Mouse (Mus musculus): Measurements from ENCODE around the gene Pstpip1. TPM values are rescaled to one million over a fixed set of nuclear protein-coding genes. Genes with fewer than 3 reads are reported as not detected.

Pstpip1 gene
- polyA plus RNA-seq, 1 experiment from 2014 or later, result 1.4 TPM

GRCm38 (mm10) chr9:56075901-56076620, 13.7 kb upstream of the Pstpip1 start:
- Histone ChIP-seq H3K9ac (no peak overlapping the region), H3K4me1 (peaks cover 23% of the 10 kb centered on the region), H3K27ac (peak overlapping the region; percentile 40; the same call in 1 of the 2 replicates), H3K36me3 (peaks cover 32% of the 10 kb centered on the region), H3K9me3 (no peaks in the 10 kb centered on the region), H3K4me3 (no peak overlapping the region), H3K4me2 (replicated peaks) (peak overlapping the region; percentile 7; the same call in 1 of the 2 replicates), H3K27me3 (no peaks in the 10 kb centered on the region)
- no peak for ATAC-seq (ENCODE audit: low FRiP score, low read depth)
- WGBS, result 23% methylated on average over 7 of the region's 7 CpGs

GRCm38 (mm10) chr9:56079587-56079986, 10.2 kb upstream of the Pstpip1 start:
- WGBS, result 75% methylated on average over 5 of the region's 5 CpGs
- Histone ChIP-seq H3K36me3 (peaks cover 19% of the 10 kb centered on the region), H3K9me3 (no peaks in the 10 kb centered on the region), H3K4me3 (no peak overlapping the region), H3K27ac (no peak overlapping the region), H3K9ac (no peak overlapping the region), H3K4me1 (peaks cover 23% of the 10 kb centered on the region), H3K4me2 (replicated peaks) (no peak overlapping the region), H3K27me3 (no peaks in the 10 kb centered on the region)
- ATAC-seq (ENCODE audit: low FRiP score, low read depth), result no peak

GRCm38 (mm10) chr9:56086524-56086923, 3.2 kb upstream of the Pstpip1 start:
- H3K4me1 ChIP-seq, result peaks cover 19% of the 10 kb centered on the region
- no peak overlapping the region for H3K4me2 ChIP-seq (replicated peaks)
- ATAC-seq (ENCODE audit: low FRiP score, low read depth), result no peak
- no peak overlapping the region for H3K27ac ChIP-seq
- H3K9me3 ChIP-seq, result no peaks in the 10 kb centered on the region
- no peaks in the 10 kb centered on the region for H3K27me3 ChIP-seq
- no peaks in the 10 kb centered on the region; the same call in 1 of the 2 replicates for H3K36me3 ChIP-seq
- H3K9ac ChIP-seq, result no peak overlapping the region
- H3K4me3 ChIP-seq, result no peak overlapping the region
- 85% methylated on average over 5 of the region's 5 CpGs for WGBS

GRCm38 (mm10) chr9:56090546-56091225, 924 bp downstream of the Pstpip1 start:
- ATAC-seq (ENCODE audit: low FRiP score, low read depth), result no peak
- Histone ChIP-seq H3K27me3 (no peaks in the 10 kb centered on the region), H3K9me3 (no peaks in the 10 kb centered on the region), H3K4me1 (peaks cover 19% of the 10 kb centered on the region), H3K36me3 (no peaks in the 10 kb centered on the region), H3K27ac (no peak overlapping the region), H3K4me3 (peak overlapping the region; percentile 10; the same call in 1 of the 2 replicates), H3K4me2 (replicated peaks) (peak overlapping the region; percentile 55), H3K9ac (peak overlapping the region; percentile 56; the same call in 1 of the 2 replicates)
- 60% methylated on average over 5 of the region's 5 CpGs for WGBS

GRCm38 (mm10) chr9:56092102-56092501, 2.3 kb downstream of the Pstpip1 start:
- Histone ChIP-seq H3K27me3 (no peaks in the 10 kb centered on the region), H3K4me3 (no peak overlapping the region), H3K27ac (no peak overlapping the region), H3K4me1 (peaks cover 19% of the 10 kb centered on the region), H3K9ac (no peak overlapping the region), H3K4me2 (replicated peaks) (no peak overlapping the region), H3K36me3 (no peaks in the 10 kb centered on the region), H3K9me3 (no peaks in the 10 kb centered on the region)
- ATAC-seq (ENCODE audit: low FRiP score, low read depth), result no peak
- 41% methylated on average over 2 of the region's 2 CpGs for WGBS

GRCm38 (mm10) chr9:56097584-56098298, 8.0 kb downstream of the Pstpip1 start:
- Histone ChIP-seq H3K27me3 (no peaks in the 10 kb centered on the region), H3K36me3 (no peaks in the 10 kb centered on the region), H3K9ac (no peak overlapping the region), H3K27ac (no peak overlapping the region), H3K4me2 (replicated peaks) (no peak overlapping the region), H3K4me1 (no peaks in the 10 kb centered on the region), H3K4me3 (no peak overlapping the region), H3K9me3 (no peaks in the 10 kb centered on the region)
- 79% methylated on average over 4 of the region's 4 CpGs for WGBS
- no peak for ATAC-seq (ENCODE audit: low FRiP score, low read depth)

- Histone ChIP-seq H3K9ac (no peak overlapping the region), H3K27me3 (no peaks in the 10 kb centered on the region), H3K4me2 (replicated peaks) (no peak overlapping the region), H3K36me3 (no peaks in the 10 kb centered on the region), H3K4me3 (no peak overlapping the region), H3K9me3 (no peaks in the 10 kb centered on the region), H3K4me1 (no peaks in the 10 kb centered on the region), H3K27ac (no peak overlapping the region)
- no peak for ATAC-seq (ENCODE audit: low FRiP score, low read depth)
- 84% methylated on average over 7 of the region's 7 CpGs for WGBS
Measured at GRCm38 (mm10) chr9:56100041-56100522, 10.3 kb downstream of the Pstpip1 start.

- Histone ChIP-seq H3K4me2 (replicated peaks) (no peak overlapping the region), H3K9me3 (no peaks in the 10 kb centered on the region), H3K27ac (no peak overlapping the region), H3K9ac (no peak overlapping the region), H3K4me1 (peaks cover 2% of the 10 kb centered on the region; the same call in 1 of the 2 replicates), H3K4me3 (no peak overlapping the region), H3K36me3 (no peaks in the 10 kb centered on the region), H3K27me3 (no peaks in the 10 kb centered on the region)
- ATAC-seq (ENCODE audit: low FRiP score, low read depth), result no peak
- 48% methylated on average over 4 of the region's 4 CpGs for WGBS
Measured at GRCm38 (mm10) chr9:56101022-56101421, 11.3 kb downstream of the Pstpip1 start.

- no peak overlapping the region for H3K4me2 ChIP-seq (replicated peaks)
- H3K9me3 ChIP-seq, result no peaks in the 10 kb centered on the region
- H3K27me3 ChIP-seq, result no peaks in the 10 kb centered on the region
- H3K4me3 ChIP-seq, result no peak overlapping the region
- peaks cover 9% of the 10 kb centered on the region; the same call in 1 of the 2 replicates for H3K4me1 ChIP-seq
- no peak overlapping the region for H3K27ac ChIP-seq
- 47% methylated on average over 7 of the region's 7 CpGs for whole genome bisulfite sequencing
- H3K9ac ChIP-seq, result no peak overlapping the region
- ATAC-seq (ENCODE audit: low FRiP score, low read depth), result no peak
- H3K36me3 ChIP-seq, result no peaks in the 10 kb centered on the region
Measured at GRCm38 (mm10) chr9:56104921-56105320, 15.2 kb downstream of the Pstpip1 start.

- H3K27ac ChIP-seq, result no peak overlapping the region
- ATAC-seq (ENCODE audit: low FRiP score, low read depth), result no peak
- no peaks in the 10 kb centered on the region for H3K9me3 ChIP-seq
- no peaks in the 10 kb centered on the region for H3K36me3 ChIP-seq
- WGBS, result 49% methylated on average over 6 of the region's 6 CpGs
- no peaks in the 10 kb centered on the region for H3K27me3 ChIP-seq
- peaks cover 9% of the 10 kb centered on the region; the same call in 1 of the 2 replicates for H3K4me1 ChIP-seq
- H3K9ac ChIP-seq, result no peak overlapping the region
- no peak overlapping the region for H3K4me2 ChIP-seq (replicated peaks)
- H3K4me3 ChIP-seq, result no peak overlapping the region
Measured at GRCm38 (mm10) chr9:56106274-56107072, 16.7 kb downstream of the Pstpip1 start.

GRCm38 (mm10) chr9:56107527-56107926, 17.8 kb downstream of the Pstpip1 start:
- Histone ChIP-seq H3K27ac (no peak overlapping the region), H3K4me3 (no peak overlapping the region), H3K36me3 (no peaks in the 10 kb centered on the region), H3K9me3 (no peaks in the 10 kb centered on the region), H3K4me2 (replicated peaks) (no peak overlapping the region), H3K4me1 (peaks cover 15% of the 10 kb centered on the region), H3K27me3 (no peaks in the 10 kb centered on the region), H3K9ac (no peak overlapping the region)
- ATAC-seq (ENCODE audit: low FRiP score, low read depth), result no peak
- 70% methylated on average over 6 of the region's 6 CpGs for WGBS

Measured in limb, embryonic 13.5 days (tissue).